Mouse (Mus musculus) heart, adult 2 months (tissue): Measurements from ENCODE around the gene Pelo.

Experiments
- CTCF ChIP-seq: fragments of 200-600 bp; IDR thresholded peaks from 2 replicates; pipeline ENCODE4 v1.8.1; 2022; ENCODE audit warnings: antibody characterized with exemption, mild to moderate bottlenecking, moderate library complexity
- EP300 ChIP-seq: fragments of 200-500 bp; IDR thresholded peaks from 2 replicates; pipeline ENCODE4 v1.6.1; 2011; ENCODE audit warnings: low read depth, low read length, control low read depth; ENCODE audit not compliant: insufficient read depth
- POLR2A ChIP-seq: fragments of 200-500 bp; IDR thresholded peaks from 2 replicates; pipeline ENCODE4 v1.6.1; 2011; ENCODE audit warnings: mild to moderate bottlenecking, low read depth, low read length, control low read depth; ENCODE audit not compliant: insufficient read depth

GRCm38 (mm10) chr13:115126534-115126933, 36.5 kb upstream of the Pelo start:
- TF ChIP-seq CTCF, result no peak
- TF ChIP-seq POLR2A, result no peak
- TF ChIP-seq EP300, result no peak
